8 mouse cellular contexts compared by ENCODE assay signal in genomic region chr2:173186047-173186943, GRCm38 (mm10). TPM values are rescaled to one million over a fixed set of nuclear protein-coding genes. Genes with fewer than 3 reads are reported as not detected.
A peak's percentile ranks its signal among the peaks of the same experiment; 100 is the strongest.
DNase-seq lines count a peak whose midpoint lies in the region; ATAC-seq lines count a peak whose summit lies in the region.

No protein-coding gene starts in this region.

- no peak overlapping the region for H3K9ac ChIP-seq in embryonic facial prominence, embryonic 12.5 days
- H3K9ac ChIP-seq in limb, embryonic 12.5 days (replicated peaks) = no peak overlapping the region
- H3K9ac ChIP-seq in midbrain, embryonic 14.5 days (replicated peaks; ENCODE audit: low read length) = no peak overlapping the region; the same call in 1 of the 2 replicates

- peak; percentile 68; the same call in 1 of the 2 replicates for ATAC-seq in embryonic facial prominence, embryonic 12.5 days (ENCODE audit: insufficient number of reproducible peaks, insufficient read depth, low FRiP score, low TSS enrichment)
- 0 out of 2 replicates have a peak, but pooled peaks have one; percentile 23 for ATAC-seq in limb, embryonic 12.5 days (ENCODE audit: insufficient number of reproducible peaks, insufficient read depth, low FRiP score, low TSS enrichment, low read depth)
- ATAC-seq in midbrain, embryonic 14.5 days (ENCODE audit: low FRiP score, low TSS enrichment) = peak; percentile 74

- peak; percentile 83 for DNase-seq in 3T3-L1 (ENCODE audit: low read depth, low spot score)
- peak; percentile 89 to 90 for DNase-seq in adrenal gland, postnatal 36 days
- DNase-seq in heart, adult 8-10 months (ENCODE audit: low spot score) = peak; percentile 79
- peak; percentile 91 for DNase-seq in kidney, adult 18-20 months
- peak; percentile 94 for DNase-seq in midbrain, embryonic 14.5 days
- DNase-seq in spleen, adult 12 weeks (ENCODE audit: low spot score) = peak; percentile 53

- no peak overlapping the region for H3K4me3 ChIP-seq in embryonic facial prominence, embryonic 12.5 days
- no peak overlapping the region for H3K4me3 ChIP-seq in limb, embryonic 12.5 days (replicated peaks)
- no peak overlapping the region for H3K4me3 ChIP-seq in midbrain, embryonic 14.5 days (replicated peaks; ENCODE audit: low read depth, low read length)

- peaks cover 8% of the 10 kb centered on the region; the same call in 1 of the 2 replicates for H3K27me3 ChIP-seq in embryonic facial prominence, embryonic 12.5 days
- H3K27me3 ChIP-seq in limb, embryonic 12.5 days = peaks cover 25% of the 10 kb centered on the region
- 0 out of 2 replicates have a peak, but pooled peaks cover 4% of the 10 kb centered on the region for H3K27me3 ChIP-seq in midbrain, embryonic 14.5 days (ENCODE audit: control insufficient read depth, insufficient read depth, low read length)

- H3K27ac ChIP-seq in embryonic facial prominence, embryonic 12.5 days = no peak overlapping the region
- H3K27ac ChIP-seq in limb, embryonic 12.5 days = no peak overlapping the region
- no peak overlapping the region for H3K27ac ChIP-seq in midbrain, embryonic 14.5 days (replicated peaks; ENCODE audit: low read depth, low read length)

- no peak overlapping the region for H3K4me2 ChIP-seq in embryonic facial prominence, embryonic 12.5 days (replicated peaks)
- H3K4me2 ChIP-seq in limb, embryonic 12.5 days = no peak overlapping the region
- H3K4me2 ChIP-seq in midbrain, embryonic 14.5 days (ENCODE audit: low read length) = no peak overlapping the region

- no peaks in the 10 kb centered on the region for H3K9me3 ChIP-seq in embryonic facial prominence, embryonic 12.5 days
- H3K9me3 ChIP-seq in limb, embryonic 12.5 days = no peaks in the 10 kb centered on the region
- H3K9me3 ChIP-seq in midbrain, embryonic 14.5 days (ENCODE audit: control insufficient read depth, low read length) = no peaks in the 10 kb centered on the region

- WGBS in embryonic facial prominence, embryonic 12.5 days = 33% methylated on average over 26 of the region's 26 CpGs
- WGBS in limb, embryonic 12.5 days = 32% methylated on average over 26 of the region's 26 CpGs
- WGBS in midbrain, embryonic 14.5 days = 34% methylated on average over 26 of the region's 26 CpGs

- H3K36me3 ChIP-seq in embryonic facial prominence, embryonic 12.5 days = no peaks in the 10 kb centered on the region
- no peaks in the 10 kb centered on the region for H3K36me3 ChIP-seq in limb, embryonic 12.5 days
- no peaks in the 10 kb centered on the region for H3K36me3 ChIP-seq in midbrain, embryonic 14.5 days (ENCODE audit: control insufficient read depth, insufficient read depth, low read length)

- no peaks in the 10 kb centered on the region for H3K4me1 ChIP-seq in embryonic facial prominence, embryonic 12.5 days
- peaks cover 7% of the 10 kb centered on the region for H3K4me1 ChIP-seq in limb, embryonic 12.5 days (replicated peaks)
- no peaks in the 10 kb centered on the region for H3K4me1 ChIP-seq in midbrain, embryonic 14.5 days (ENCODE audit: control insufficient read depth, insufficient read depth, low read length)

RNA-seq across cellular contexts. Expression of gene Zbp1, which starts 32.4 kb away (rescaled TPM):
- total RNA-seq in adrenal gland, postnatal 36 days (2021) = 1 to 10 TPM; 1.6 to 4.9 TPM
- 0.39 TPM in 1 of 2 replicates, not detected in the other for polyA plus RNA-seq in embryonic facial prominence, embryonic 12.5 days (2016; fragmentation: Nextera tagmentation; extraction: Ambion mirVana)
- total RNA-seq in heart, adult 8-10 months (2022) = under 1 TPM in 3 of 4 experiments, not detected in 1; 0.31 to 0.52 (median 0.46) TPM
- not detected in 2 replicates for polyA plus RNA-seq in limb, embryonic 12.5 days (2016; fragmentation: Nextera tagmentation; extraction: Ambion mirVana)
- 1.7 TPM in 1 of 2 replicates, not detected in the other for polyA plus RNA-seq in midbrain, embryonic 14.5 days (2014; fragmentation: Nextera tagmentation; extraction: Ambion mirVana)

RNA-seq across cellular contexts. Expression of gene Pck1, which starts 33.4 kb away (rescaled TPM):
- 100 to 1,000 TPM; 816 to 818 TPM for total RNA-seq in adrenal gland, postnatal 36 days (2021)
- polyA plus RNA-seq in embryonic facial prominence, embryonic 12.5 days (2016; fragmentation: Nextera tagmentation; extraction: Ambion mirVana) = 0.10 TPM in 1 of 2 replicates, not detected in the other
- total RNA-seq in heart, adult 8-10 months (2022) = 1 to 10 TPM; 3.9 to 5.8 (median 4.8) TPM
- polyA plus RNA-seq in limb, embryonic 12.5 days (2016; fragmentation: Nextera tagmentation; extraction: Ambion mirVana) = 0.08 TPM in 1 of 2 replicates, not detected in the other
- polyA plus RNA-seq in midbrain, embryonic 14.5 days (2014; fragmentation: Nextera tagmentation; extraction: Ambion mirVana) = not detected in 2 replicates

Comparison
In these comparisons a context has a peak if more than half of its experiments do, and no peak if none do; other contexts are left out.
1. ATAC-seq: peak in every context shown above with its lines; median percentile 74 in midbrain, embryonic 14.5 days; 68 in embryonic facial prominence, embryonic 12.5 days; 23 in limb, embryonic 12.5 days.